Mouse (Mus musculus) granulocyte monocyte progenitor cell, adult 5-6 weeks (primary cell): ENCODE measurements around the gene Hyal4. TPM values are rescaled to one million over a fixed set of nuclear protein-coding genes. Genes with fewer than 3 reads are reported as not detected.

ENCODE experiments used
- ATAC-seq: replicated peaks from 2 replicates; pipeline ENCODE4 v1.8.0; 2016; ENCODE audit warnings: mild to moderate bottlenecking, moderate TSS enrichment, inconsistent platforms; ENCODE audit not compliant: poor library complexity, severe bottlenecking
- total RNA-seq, 2 experiments: library from RNA; stranded (forward) in 1 of 2; stranded (reverse) in 1 of 2; fragments of 200-712, 200-1000 nt in 1 of 2; fragments of >200 nt in 1 of 2; fragmentation: Nextera tagmentation in 1 of 2; gene quantifications; 2 replicates each; pipeline ENCODE4 v1.2.3; 2014 to 2017

Hyal4 gene
- total RNA-seq (2014; fragmentation: Nextera tagmentation), result not detected in 2 replicates
- not detected in 2 replicates for total RNA-seq (2017)

DNA sequence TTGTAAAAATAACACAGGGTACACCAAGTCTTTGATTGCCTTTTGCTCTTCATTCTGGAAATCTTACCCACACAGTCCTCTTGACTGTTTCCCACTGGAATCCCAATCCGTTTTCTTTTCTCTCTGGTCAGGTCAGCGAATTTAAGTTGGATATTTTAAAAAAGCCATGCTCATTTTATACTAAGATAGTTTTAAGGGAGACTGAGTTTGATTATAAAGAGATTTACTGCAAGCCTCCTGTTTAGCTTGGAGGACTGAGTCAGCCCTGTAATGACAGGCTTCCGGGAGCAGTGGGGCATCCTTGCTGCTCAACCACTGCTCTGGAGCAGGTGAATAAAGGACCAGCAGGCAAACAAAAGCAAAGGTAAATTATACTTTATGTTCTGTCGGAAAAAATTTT lies at the start of gene Hyal4:
TSS of gene Hyal4 (plus strand) at position 301 of the 400 bp plus-strand sequence.
- no peak for ATAC-seq

DNA sequence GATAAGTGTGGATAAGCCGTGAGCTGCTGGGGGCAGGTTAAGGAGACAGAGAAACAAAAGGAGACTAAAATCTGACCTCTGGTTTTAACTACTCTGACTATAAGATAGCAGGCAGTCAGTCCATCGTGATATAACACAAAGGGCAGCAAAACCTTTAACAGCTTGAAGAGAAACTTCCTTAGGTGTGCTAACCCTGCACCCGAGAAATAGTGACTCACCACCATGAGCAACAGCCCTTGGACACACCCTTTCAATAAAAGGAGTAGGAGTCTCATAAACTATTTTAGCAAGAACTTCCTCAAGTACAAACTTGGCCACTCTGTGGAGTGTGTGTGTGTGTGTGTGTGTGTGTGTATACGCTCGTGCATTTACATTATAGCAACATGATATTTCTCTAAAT lies 41.0 kb upstream of the Hyal4 start:
- ATAC-seq, result no peak

DNA sequence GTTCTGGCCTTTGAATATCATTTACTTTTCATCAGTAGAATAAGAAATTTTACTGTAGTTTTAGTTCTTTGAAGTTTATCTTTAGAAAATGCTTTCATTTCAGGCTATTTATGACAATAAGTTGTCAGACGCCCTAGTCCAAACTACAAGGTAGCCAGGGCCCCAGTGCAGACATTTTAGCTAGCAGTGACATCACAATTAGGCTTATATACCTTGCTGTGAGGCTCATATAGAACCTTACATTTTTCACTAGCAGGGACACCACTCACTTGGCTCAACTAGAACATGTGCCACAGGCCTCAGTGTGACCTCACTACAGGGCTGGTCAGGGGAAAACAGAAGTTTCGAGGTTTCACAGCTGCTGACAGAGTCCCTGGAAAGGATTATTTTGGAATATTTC lies 40.6 kb upstream of the Hyal4 start:
- ATAC-seq, result no peak

DNA sequence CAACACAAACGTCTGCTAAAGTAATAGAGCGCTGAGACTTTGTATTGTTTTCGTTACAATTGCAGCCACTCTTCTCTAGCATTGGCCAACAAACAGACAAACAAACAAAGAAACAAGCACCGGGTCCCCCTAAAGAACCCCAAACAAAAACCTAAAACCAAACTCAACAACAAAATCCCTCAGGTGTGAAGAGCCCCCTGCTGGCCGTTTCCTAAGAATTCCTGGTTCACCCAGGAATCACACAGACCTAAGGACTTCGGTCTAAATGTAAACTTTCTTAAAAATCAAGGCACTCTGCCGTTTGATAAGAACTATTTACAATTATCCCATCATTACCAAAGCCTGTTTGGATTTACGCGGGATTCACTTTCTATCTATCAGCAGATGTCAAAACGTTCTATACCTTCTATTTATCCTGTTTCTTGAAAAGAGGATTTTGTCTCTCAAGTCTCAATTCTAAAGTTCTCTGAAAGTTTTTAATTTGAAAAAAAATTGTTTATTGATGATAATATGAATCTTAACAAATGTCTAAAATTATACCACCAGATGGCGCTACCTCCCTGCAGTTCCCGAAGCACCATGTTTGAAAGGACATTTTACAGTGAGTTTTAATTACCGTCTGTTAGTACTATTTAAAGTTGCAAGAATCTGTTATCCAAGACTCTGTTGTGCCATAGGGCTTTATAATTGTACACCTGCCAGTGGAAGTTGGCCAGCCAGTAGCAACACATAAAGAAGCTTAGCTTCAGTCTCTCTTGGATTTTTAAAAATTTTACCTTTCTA lies 26.6 kb upstream of the Hyal4 start:
- ATAC-seq, result peak; percentile 62

DNA sequence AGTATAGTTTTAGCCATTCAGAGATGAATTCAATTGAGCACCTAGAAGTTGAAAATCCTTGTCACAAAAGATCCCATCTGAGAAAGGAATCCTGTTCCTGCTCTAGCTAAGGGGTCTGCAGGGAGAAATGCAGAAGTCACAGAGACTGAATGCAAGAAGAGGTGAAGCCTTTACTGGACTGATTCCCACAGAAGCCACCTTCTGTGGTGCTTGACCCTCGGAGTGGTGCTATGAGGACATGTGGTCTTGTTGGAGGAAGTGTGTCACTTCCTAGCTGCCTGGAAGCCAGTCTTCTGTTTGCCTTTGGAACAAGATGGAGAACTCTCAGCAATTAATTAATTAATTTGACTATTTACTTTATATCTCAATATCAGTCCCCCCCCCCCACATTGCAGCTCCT lies 20.0 kb upstream of the Hyal4 start:
- ATAC-seq, result no peak

DNA sequence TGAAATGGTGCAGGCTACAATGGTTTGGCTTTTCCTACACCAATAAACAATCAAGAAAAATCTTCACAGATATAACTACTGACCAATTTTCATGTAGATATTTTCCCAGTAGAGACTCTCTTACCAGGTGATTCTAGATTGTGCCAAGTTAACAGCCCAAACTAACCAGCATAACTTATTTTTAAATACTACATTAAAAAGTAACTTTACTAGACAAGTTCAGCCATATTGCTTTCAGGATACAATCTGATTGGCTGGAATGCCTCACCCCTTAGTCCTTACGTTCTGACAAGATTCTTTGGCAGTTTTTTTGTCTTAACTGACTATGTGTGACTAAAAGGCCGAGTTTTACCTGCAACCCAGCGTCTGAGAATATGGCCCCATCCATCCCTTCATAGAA lies 15.2 kb upstream of the Hyal4 start, which contains the start of gene Hyal6:
TSS of gene Hyal6 (plus strand) at position 301 of the 400 bp plus-strand sequence.
- no peak for ATAC-seq

DNA sequence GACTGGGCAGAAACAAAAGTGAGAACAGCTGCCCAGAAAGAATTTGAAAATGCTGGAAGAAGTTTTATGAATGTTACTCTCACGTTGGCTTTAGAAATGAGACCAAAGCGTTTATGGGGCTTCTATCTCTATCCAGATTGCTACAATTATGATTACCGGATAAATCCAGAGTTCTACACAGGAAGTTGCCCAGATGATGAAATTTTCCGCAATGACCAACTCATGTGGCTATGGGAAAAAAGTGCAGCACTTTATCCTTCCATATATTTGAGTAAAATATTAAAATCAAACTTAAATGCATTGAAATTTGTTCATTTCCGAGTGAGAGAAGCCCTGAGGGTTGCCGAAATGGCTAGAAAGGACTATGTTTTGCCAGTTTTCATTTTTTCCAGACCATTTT lies 13.6 kb upstream of the Hyal4 start:
- ATAC-seq, result no peak

DNA sequence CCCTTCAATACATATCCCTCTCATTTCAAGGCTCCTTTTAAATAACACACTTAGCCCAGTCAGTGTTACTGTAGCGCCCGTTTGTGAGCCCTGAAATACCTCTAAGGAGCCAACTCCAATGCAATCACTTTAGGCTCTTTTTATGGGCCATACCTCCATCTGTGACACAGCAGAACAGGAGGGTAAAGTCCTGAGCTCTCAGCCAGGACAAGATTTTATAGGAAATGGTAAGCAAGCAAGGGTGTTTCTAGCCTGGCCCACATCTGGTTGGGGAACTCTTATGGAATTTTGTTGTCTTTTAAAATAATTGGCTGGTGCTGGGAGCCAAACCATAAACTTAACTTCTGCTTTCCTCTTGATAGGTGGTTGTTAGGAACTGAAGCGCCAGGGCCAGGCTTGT lies 11.2 kb downstream of the Hyal4 start:
- ATAC-seq, result no peak

DNA sequence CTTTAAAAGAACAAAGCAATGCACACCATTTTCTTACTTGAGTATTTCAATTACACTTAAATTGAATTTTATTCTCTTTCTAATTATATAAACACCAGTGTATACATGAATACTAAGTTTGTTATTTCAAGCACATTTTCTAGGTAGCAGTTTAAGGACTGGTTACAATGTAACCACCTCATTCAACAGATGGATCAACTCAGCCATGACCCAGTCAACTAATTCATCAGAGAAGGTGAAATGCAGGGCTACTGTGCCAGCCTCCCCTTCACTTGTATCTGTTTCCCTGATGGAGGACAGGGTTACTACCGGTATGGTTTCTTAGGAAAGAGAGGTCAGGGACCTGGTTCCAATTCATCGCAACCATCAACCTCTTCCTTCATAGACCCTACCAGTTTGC lies 18.1 kb downstream of the Hyal4 start:
- no peak for ATAC-seq

DNA sequence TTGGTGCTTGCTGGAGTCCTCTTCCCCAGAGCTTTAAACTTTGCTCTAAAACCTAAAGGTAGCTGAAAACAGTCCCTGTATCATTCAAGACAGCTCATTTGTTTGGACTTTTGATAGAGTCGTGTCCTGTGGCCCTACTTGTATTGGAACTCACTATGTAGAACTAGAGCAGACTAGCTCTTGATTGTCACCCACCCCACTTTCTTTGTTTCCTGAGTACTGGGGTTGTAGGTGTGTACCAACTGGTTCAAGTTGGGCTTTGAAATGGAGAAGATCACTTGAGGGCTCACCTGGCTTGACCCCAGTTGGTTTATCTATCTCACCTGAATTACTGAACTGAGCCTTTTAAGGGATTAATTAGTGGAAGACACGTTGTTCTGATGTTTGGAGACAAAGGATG lies 31.1 kb downstream of the Hyal4 start:
- no peak for ATAC-seq

DNA sequence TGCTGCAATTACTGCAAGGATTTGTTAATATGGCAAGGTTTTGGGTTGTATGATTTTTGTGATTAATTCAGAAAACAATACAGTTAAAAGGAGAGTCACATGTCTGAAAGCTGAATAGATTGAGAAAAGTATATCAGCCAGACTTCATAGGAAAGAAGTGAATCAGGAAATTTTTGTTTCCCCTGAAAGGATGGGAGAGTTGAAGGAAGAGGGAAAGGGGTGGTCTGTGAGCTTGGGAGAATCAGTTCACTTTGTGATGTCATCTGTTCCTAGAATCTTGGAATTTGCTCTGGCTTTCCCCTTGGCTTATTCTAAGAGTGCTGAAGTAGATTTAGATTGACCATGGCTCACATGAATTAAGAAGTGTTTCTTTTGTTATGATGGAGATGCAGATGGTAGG lies 42.8 kb downstream of the Hyal4 start, which contains the start of gene Spam1:
TSS of gene Spam1 (plus strand) at position 301 of the 400 bp plus-strand sequence.
- no peak for ATAC-seq

Other genes starting within 250 kb of the Hyal4 start
- gene Iqub, start 233.3 kb upstream of the Hyal4 start, total RNA-seq (2014; fragmentation: Nextera tagmentation), result not detected in 2 replicates
- gene Iqub, start 233.3 kb upstream of the Hyal4 start, total RNA-seq (2017), result not detected in 2 replicates
- 168 and 178 TPM in 2 replicates for gene Ndufa5, start 220.3 kb upstream of the Hyal4 start, total RNA-seq (2014; fragmentation: Nextera tagmentation)
- gene Ndufa5, start 220.3 kb upstream of the Hyal4 start, total RNA-seq (2017), result 309 and 362 TPM in 2 replicates
- gene Asb15, start 220.2 kb upstream of the Hyal4 start, total RNA-seq (2014; fragmentation: Nextera tagmentation), result not detected in 2 replicates
- gene Asb15, start 220.2 kb upstream of the Hyal4 start, total RNA-seq (2017), result not detected in 2 replicates
- gene Lmod2, start 150.6 kb upstream of the Hyal4 start, total RNA-seq (2014; fragmentation: Nextera tagmentation), result not detected in 2 replicates
- 0.26 TPM in 1 of 2 replicates, not detected in the other for gene Lmod2, start 150.6 kb upstream of the Hyal4 start, total RNA-seq (2017)
- 18.6 and 22.3 TPM in 2 replicates for gene Wasl, start 83.3 kb upstream of the Hyal4 start, total RNA-seq (2014; fragmentation: Nextera tagmentation)
- 4.9 and 7.6 TPM in 2 replicates for gene Wasl, start 83.3 kb upstream of the Hyal4 start, total RNA-seq (2017)
- gene Hyal6, start 15.1 kb upstream of the Hyal4 start, total RNA-seq (2014; fragmentation: Nextera tagmentation), result not detected in 2 replicates
- not detected in 2 replicates for gene Hyal6, start 15.1 kb upstream of the Hyal4 start, total RNA-seq (2017)
- gene Spam1, start 42.9 kb downstream of the Hyal4 start, total RNA-seq (2014; fragmentation: Nextera tagmentation), result not detected in 2 replicates
- not detected in 2 replicates for gene Spam1, start 42.9 kb downstream of the Hyal4 start, total RNA-seq (2017)
- gene Hyal5, start 109.7 kb downstream of the Hyal4 start, total RNA-seq (2014; fragmentation: Nextera tagmentation), result not detected in 2 replicates
- not detected in 2 replicates for gene Hyal5, start 109.7 kb downstream of the Hyal4 start, total RNA-seq (2017)
- not detected in 2 replicates for gene Tmem229a, start 208.0 kb downstream of the Hyal4 start, total RNA-seq (2014; fragmentation: Nextera tagmentation)
- gene Tmem229a, start 208.0 kb downstream of the Hyal4 start, total RNA-seq (2017), result not detected in 2 replicates